Mouse (Mus musculus) neural tube, embryonic 13.5 days (tissue): ENCODE measurements around the gene Defb36. TPM values are rescaled to one million over a fixed set of nuclear protein-coding genes. Genes with fewer than 3 reads are reported as not detected.

ENCODE experiments used
- ATAC-seq: fragments of 200-750 bp; cut with Nextera tagmentation; 2 replicates; pipeline ENCODE4 v1.8.0; 2017; ENCODE audit warnings: low read depth, mild to moderate bottlenecking, moderate TSS enrichment, moderate library complexity
- H3K27ac ChIP-seq: fragments of 300-500 bp; sonication (generic); replicated peaks from 2 replicates; pipeline ENCODE4 v1.5.1; 2015; ENCODE audit warnings: moderate library complexity, mild to moderate bottlenecking, inconsistent platforms
- H3K27me3 ChIP-seq: fragments of 300-500 bp; sonication (generic); 2 replicates; pipeline ENCODE4 v1.6.1; 2015; ENCODE audit warnings: mild to moderate bottlenecking, inconsistent platforms
- H3K36me3 ChIP-seq: fragments of 300-500 bp; sonication (generic); 2 replicates; pipeline ENCODE4 v1.6.1; 2015; ENCODE audit warnings: mild to moderate bottlenecking, inconsistent platforms
- H3K4me1 ChIP-seq: fragments of 300-500 bp; sonication (generic); replicated peaks from 2 replicates; pipeline ENCODE4 v1.6.1; 2015; ENCODE audit warnings: inconsistent platforms
- H3K4me2 ChIP-seq: fragments of 300-500 bp; sonication (generic); 2 replicates; pipeline ENCODE4 v1.6.1; 2015; ENCODE audit warnings: inconsistent platforms, mild to moderate bottlenecking, moderate library complexity
- H3K4me3 ChIP-seq: fragments of 300-500 bp; sonication (generic); 2 replicates; pipeline ENCODE4 v1.5.1; 2015; ENCODE audit warnings: mild to moderate bottlenecking, inconsistent platforms
- H3K9ac ChIP-seq: fragments of 300-500 bp; sonication (generic); 2 replicates; pipeline ENCODE4 v1.6.1; 2015; ENCODE audit warnings: moderate library complexity, mild to moderate bottlenecking, inconsistent platforms
- H3K9me3 ChIP-seq: fragments of 300-500 bp; sonication (generic); 2 replicates; pipeline ENCODE4 v1.6.1; 2016; ENCODE audit warnings: inconsistent platforms
- WGBS: fragments of 180-500 bp; shearing (Covaris S2); methylation state at CpG from one replicate; pipeline ENCODE4 v1.1.7; 2015; 5-methylcytosine and 5-hydroxymethylcytosine counted together
- polyA plus RNA-seq: library from polyadenylated mRNA; unstranded; fragments of >200 nt; fragmentation: Nextera tagmentation; extraction: Ambion mirVana; gene quantifications from 2 replicates; pipeline ENCODE4 v1.2.1, GENCODE M21; 2015

Defb36 gene
- polyA plus RNA-seq, 1 experiment from 2014 or later = not detected

GRCm38 (mm10) chr2:152639406-152640113 is 35.4 kb downstream of the Defb36 start:
- H3K4me1 ChIP-seq = peaks cover 13% of the 10 kb centered on the region
- H3K9ac ChIP-seq = no peak overlapping the region; the same call in 1 of the 2 replicates
- H3K4me3 ChIP-seq = no peak overlapping the region
- ATAC-seq = 0 out of 2 replicates have a peak, but pooled peaks have one; percentile 36
- WGBS = 16% methylated on average over 11 of the region's 11 CpGs
- H3K36me3 ChIP-seq = no peaks in the 10 kb centered on the region
- H3K27me3 ChIP-seq = no peaks in the 10 kb centered on the region
- peak overlapping the region; percentile 30; the same call in 1 of the 2 replicates for H3K27ac ChIP-seq
- no peaks in the 10 kb centered on the region for H3K9me3 ChIP-seq
- no peak overlapping the region for H3K4me2 ChIP-seq

GRCm38 (mm10) chr2:152652901-152653620 is 48.9 kb downstream of the Defb36 start:
- Histone ChIP-seq H3K4me2 (no peak overlapping the region), H3K9ac (no peak overlapping the region), H3K27me3 (no peaks in the 10 kb centered on the region), H3K4me1 (peaks cover 21% of the 10 kb centered on the region), H3K36me3 (no peaks in the 10 kb centered on the region), H3K4me3 (no peak overlapping the region), H3K27ac (0 out of 2 replicates have a peak overlapping the region, but pooled peaks have one; percentile 61), H3K9me3 (no peaks in the 10 kb centered on the region)
- no peak for ATAC-seq
- WGBS = 81% methylated on average over 10 of the region's 10 CpGs

GRCm38 (mm10) chr2:152653874-152654715 is 50.0 kb downstream of the Defb36 start:
- Histone ChIP-seq H3K36me3 (no peaks in the 10 kb centered on the region), H3K4me3 (no peak overlapping the region), H3K4me1 (peaks cover 21% of the 10 kb centered on the region), H3K9ac (no peak overlapping the region), H3K27ac (peak overlapping the region; percentile 78), H3K9me3 (no peaks in the 10 kb centered on the region), H3K4me2 (peak overlapping the region; percentile 35), H3K27me3 (no peaks in the 10 kb centered on the region)
- ATAC-seq = peak; percentile 92
- 45% methylated on average over 14 of the region's 14 CpGs for WGBS

GRCm38 (mm10) chr2:152657398-152657797 is 53.3 kb downstream of the Defb36 start:
- H3K27me3 ChIP-seq = no peaks in the 10 kb centered on the region
- no peak overlapping the region for H3K4me2 ChIP-seq
- no peak overlapping the region for H3K9ac ChIP-seq
- no peak for ATAC-seq
- 64% methylated on average over 10 of the region's 10 CpGs for WGBS
- no peaks in the 10 kb centered on the region for H3K36me3 ChIP-seq
- H3K27ac ChIP-seq = no peak overlapping the region
- no peaks in the 10 kb centered on the region for H3K9me3 ChIP-seq
- H3K4me1 ChIP-seq = peaks cover 21% of the 10 kb centered on the region
- no peak overlapping the region for H3K4me3 ChIP-seq

- no peak for ATAC-seq
- Histone ChIP-seq H3K27me3 (no peaks in the 10 kb centered on the region), H3K9me3 (no peaks in the 10 kb centered on the region), H3K4me1 (no peaks in the 10 kb centered on the region), H3K4me3 (no peak overlapping the region), H3K4me2 (no peak overlapping the region), H3K36me3 (no peaks in the 10 kb centered on the region), H3K27ac (no peak overlapping the region), H3K9ac (no peak overlapping the region)
- 85% methylated on average over 6 of the region's 6 CpGs for WGBS
Observed at GRCm38 (mm10) chr2:152661163-152661562, 57.0 kb downstream of the Defb36 start.

Other genes starting within 250 kb of the Defb36 start
- 30.7 and 32.0 TPM in 2 replicates for gene Nrsn2, start 227.7 kb upstream of the Defb36 start, polyA plus RNA-seq
- 14.9 and 15.3 TPM in 2 replicates for gene Sox12, start 206.3 kb upstream of the Defb36 start, polyA plus RNA-seq
- gene Zcchc3, start 189.3 kb upstream of the Defb36 start, polyA plus RNA-seq = 21.5 and 24.5 TPM in 2 replicates
- gene 6820408C15Rik, start 188.7 kb upstream of the Defb36 start, polyA plus RNA-seq = 0.67 and 0.83 TPM in 2 replicates
- not detected in 2 replicates for gene Defb23, start 139.7 kb upstream of the Defb36 start, polyA plus RNA-seq
- not detected in 2 replicates for gene Defb20, start 127.3 kb upstream of the Defb36 start, polyA plus RNA-seq
- not detected in 2 replicates for gene Defb22, start 114.2 kb upstream of the Defb36 start, polyA plus RNA-seq
- gene Defb26, start 92.6 kb upstream of the Defb36 start, polyA plus RNA-seq = not detected in 2 replicates
- not detected in 2 replicates for gene Defb28, start 86.1 kb upstream of the Defb36 start, polyA plus RNA-seq
- not detected in 2 replicates for gene Defb29, start 64.2 kb upstream of the Defb36 start, polyA plus RNA-seq
- gene Gm17416, start 35.0 kb upstream of the Defb36 start, polyA plus RNA-seq = not detected in 2 replicates
- not detected in 2 replicates for gene Defb21, start 31.6 kb upstream of the Defb36 start, polyA plus RNA-seq
- gene Defb19, start 24.0 kb upstream of the Defb36 start, polyA plus RNA-seq = not detected in 2 replicates
- not detected in 2 replicates for gene Defb45, start 4.9 kb upstream of the Defb36 start, polyA plus RNA-seq
- gene Defb25, start 18.7 kb downstream of the Defb36 start, polyA plus RNA-seq = not detected in 2 replicates
- 0.32 and 0.72 TPM in 2 replicates for gene Rem1, start 22.6 kb downstream of the Defb36 start, polyA plus RNA-seq
- gene H13, start 65.1 kb downstream of the Defb36 start, polyA plus RNA-seq = 149 and 155 TPM in 2 replicates
- 45.5 TPM in 2 replicates for gene Mcts2, start 82.7 kb downstream of the Defb36 start, polyA plus RNA-seq
- 63.6 and 68.2 TPM in 2 replicates for gene Id1, start 131.9 kb downstream of the Defb36 start, polyA plus RNA-seq
- 4.5 and 4.7 TPM in 2 replicates for gene Cox4i2, start 149.8 kb downstream of the Defb36 start, polyA plus RNA-seq
- 151 and 153 TPM in 2 replicates for gene Bcl2l1, start 227.4 kb downstream of the Defb36 start, polyA plus RNA-seq
- 15.1 and 21.3 TPM in 2 replicates for gene Tpx2, start 243.6 kb downstream of the Defb36 start, polyA plus RNA-seq